Mouse (Mus musculus): ENCODE results near the gene Gm17660.

The Gm17660 gene

DNA sequence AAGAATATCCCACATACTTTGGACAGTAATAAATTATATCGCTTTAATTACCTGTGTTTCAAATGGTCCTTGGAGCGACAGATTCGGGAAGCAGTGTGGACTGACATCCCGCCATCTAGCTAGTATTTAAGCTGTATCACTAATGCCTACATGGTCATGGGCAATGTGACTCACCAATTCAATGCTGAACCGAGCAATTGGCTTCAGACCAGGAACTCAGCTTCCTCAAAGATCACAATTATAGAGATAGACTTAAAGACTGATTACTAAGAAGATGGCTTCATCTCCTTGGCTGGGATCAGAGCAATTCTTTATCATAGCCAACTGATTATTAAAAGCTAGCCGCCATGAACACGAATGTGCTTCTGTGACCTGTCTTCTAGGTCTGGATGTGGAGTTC lies at the start of gene Gm17660:
Gm17660 (minus strand) TSS at position 101 of the 400 bp plus-strand sequence.
- no peak for DNase-seq

DNA sequence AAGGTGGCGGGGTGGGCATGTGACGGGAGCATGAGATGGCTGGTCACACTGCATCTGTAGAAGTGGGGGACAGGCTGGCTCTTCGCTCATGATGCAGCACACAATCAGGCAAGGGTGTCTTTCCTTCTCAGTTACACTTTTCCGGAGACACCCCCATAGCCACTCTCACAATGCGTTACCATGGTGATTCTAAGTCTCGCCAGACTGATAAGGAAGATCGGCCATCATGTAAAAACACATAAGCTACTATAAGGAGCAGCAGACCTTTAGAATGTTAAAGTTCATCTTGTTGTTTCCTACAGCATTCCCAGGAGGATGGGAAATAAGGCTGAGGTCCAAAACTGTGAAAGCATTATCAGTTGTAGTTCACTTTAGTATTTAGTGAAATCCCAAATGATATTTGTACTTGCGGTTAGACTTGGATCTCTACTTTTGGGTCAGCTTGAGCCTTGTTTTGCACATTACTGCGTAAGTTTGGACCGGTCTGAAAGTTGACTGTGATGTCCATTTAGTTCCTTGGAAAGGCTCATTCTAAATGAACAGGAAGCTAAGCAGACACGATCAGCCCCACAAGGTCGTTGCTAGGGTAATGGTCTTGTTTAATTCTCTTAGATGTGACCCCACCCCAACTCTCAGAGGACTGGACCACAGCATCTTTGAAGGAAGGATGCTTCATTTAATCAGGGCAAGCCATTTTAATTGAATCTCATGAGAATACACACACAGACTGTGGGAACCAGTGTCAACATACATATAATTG lies 49.3 kb upstream of the Gm17660 start:
- DNase-seq: no peak

DNA sequence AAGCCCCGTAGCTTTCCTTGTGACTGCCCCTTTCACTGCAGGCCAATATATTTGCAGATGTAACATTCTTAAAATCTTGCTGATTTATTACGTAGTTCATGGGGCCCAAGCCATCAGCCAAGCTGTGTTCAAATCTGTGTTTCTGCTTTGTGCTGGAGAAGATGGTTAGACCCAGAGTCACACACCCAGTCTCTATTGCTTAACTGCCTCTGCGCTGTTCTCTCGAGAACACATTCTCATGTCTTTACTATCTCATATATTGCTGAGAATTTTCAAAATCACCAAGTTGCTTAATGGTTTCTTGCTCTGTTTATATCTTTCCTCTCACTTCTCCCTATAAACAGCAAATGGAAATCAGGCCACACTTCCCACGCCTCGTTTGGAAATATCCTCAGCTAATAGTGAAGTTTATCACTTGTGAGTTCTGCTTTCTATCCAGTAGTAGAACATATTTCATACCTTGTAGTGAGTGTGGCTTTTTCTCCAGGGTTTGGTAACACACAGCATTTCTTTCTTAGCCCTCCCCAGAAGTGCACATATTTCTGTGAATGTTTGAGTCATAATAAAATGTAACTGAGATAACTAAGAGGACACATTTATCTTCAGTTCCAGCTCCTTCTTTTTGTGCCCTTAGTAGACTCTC lies 46.7 kb upstream of the Gm17660 start:
- no peak for DNase-seq

DNA sequence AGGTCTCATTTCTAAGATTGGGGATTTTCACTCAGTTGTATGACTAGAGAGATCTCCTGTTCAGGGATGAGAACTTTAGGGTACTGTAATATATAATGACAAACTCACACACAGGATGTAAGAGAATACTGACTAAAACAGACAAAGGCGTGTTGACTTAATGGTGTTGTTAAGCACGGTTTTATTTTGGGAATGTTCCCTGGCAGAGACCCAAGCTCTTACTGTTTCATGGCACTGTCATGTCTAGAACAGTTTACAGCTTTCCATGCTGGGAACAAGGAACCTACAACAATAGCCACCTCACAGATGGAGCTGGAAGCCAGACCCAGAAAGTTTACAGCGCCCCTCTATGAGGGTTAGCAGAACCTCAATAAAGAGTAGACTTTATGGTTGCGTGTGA lies 38.5 kb upstream of the Gm17660 start:
- peak; percentile 57 to 59 for DNase-seq

DNA sequence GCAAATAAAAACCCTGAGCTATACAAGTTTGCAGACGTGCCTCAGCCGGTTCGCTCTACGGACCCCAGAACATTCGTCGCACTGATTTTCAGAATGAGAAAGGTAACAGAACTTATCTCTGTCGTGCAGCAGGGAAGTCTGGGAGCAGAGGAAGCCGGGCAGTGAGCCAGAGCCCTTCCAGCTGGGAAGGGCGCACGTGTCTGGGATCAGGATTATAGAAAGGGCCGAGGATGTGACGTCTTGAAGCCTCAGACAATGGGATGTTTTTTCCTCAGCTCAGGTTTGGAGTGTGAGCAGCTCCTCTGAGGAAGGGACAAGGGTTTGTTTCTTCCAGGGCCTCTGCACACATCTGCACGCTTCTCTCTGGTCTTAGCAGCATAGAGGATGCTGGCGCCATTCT lies 37.7 kb upstream of the Gm17660 start:
- DNase-seq: peak; percentile 82 to 83

DNA sequence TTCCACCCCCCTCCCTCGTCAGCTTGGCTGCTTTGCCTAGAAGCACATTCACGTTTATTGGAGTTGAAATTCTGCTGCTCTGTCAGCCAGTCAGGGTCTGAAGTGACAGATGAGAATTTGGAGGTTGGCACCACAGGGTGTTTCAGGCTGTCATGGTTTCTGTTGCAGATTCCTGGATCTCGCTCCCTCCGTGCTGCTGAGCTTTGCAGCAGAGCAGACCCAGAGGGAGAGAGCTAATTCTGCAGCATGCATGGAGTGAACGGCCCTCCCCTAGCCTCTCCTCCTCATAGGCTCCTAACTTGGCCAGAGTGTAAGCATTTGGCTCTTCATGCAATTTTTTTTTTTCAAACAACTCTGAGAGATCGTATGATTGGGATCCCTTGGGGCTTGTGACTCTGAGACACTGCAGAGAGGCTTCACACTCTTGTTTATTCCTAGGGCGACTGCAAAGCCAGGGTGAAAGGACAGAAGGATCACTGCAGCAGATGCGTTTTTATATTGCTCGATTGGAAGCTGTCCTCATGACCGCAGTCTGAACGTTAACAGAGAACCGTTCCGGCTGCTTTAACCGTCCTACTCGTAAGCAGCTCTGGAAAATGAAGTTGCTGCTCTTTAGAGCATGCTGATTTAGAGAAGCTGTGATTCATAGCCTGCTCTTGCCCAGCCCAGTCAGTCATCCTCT lies 36.2 kb upstream of the Gm17660 start, which contains the start of gene Sparcl1:
Sparcl1 (minus strand) TSS at position 243 of the 682 bp plus-strand sequence.
- peak; percentile 72 to 77 for DNase-seq

DNA sequence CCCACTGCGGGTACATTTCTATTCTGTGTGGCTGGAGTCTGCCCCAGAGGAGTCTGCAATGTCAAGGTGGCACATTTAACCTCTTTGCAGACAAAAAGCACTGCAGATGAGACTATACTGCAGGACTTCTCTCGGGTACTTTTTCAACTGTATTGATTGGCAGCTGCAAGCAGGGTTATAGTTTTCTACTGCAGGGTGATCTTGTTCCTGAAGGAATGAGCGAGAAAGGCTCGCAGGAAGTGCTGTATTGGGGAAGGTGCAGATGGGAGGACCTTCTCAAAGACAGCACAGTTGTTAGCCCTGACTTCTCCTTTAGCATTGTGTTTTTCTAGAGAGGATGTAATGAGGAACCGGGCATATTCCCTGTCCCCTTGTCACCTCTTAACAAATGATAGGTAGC lies 35.1 kb upstream of the Gm17660 start:
- no peak for DNase-seq

DNA sequence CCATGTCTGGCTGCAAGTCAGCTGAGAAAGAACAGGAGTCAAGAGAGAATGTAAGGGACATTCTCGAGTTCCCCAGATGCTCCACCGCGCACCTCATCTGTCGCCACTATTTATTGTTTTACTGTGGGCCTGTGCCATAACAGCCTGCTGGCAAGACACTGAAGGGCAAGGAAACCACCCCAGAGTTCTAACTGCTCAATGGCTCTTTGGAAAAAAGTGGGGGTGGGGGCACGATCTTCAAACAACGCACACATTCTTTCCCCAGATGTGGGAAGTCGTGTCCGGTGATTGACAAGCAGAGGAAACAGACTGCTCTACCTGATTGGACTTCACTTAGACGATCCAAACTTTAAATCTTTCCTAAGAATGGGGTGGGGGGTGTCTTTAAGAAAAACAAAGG lies 34.6 kb upstream of the Gm17660 start:
- DNase-seq: peak in 1 of 2 experiments; percentile 23

DNA sequence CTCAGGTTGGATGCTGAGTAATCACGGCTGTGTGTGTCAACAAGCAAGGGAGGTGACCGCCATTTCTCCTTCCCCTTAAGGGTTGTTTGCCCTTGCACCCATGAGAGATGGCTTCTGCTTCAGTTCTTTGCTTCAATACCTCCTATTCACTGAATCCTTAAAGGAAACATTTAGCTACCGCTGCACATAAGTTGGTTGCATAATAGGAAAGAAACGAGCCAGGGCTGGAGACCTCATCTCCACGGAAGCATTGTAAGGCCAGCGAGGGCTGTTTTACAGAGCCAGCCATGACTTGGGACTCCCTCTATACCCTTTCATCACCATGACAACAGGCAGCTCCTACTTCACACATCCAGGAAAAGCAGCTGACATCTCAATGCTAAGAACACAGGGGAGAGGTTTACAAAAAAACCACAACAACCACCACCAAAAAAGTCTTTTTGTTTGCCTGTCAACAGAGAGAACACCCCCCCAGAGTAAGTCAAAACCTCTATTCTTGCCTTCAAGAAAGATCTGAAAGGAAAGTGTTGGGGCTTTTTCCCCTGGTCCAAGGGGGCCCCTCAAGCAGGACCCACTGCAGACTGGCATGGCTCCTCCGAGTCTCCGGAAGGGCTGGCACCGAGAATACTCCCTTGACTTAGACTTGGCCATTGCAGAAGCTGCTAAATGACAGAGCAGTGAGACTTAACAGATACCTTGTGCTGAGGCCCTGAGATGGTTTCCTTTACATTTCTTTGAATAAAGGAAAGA lies 32.9 kb upstream of the Gm17660 start:
- DNase-seq: peak; percentile 44 to 49

DNA sequence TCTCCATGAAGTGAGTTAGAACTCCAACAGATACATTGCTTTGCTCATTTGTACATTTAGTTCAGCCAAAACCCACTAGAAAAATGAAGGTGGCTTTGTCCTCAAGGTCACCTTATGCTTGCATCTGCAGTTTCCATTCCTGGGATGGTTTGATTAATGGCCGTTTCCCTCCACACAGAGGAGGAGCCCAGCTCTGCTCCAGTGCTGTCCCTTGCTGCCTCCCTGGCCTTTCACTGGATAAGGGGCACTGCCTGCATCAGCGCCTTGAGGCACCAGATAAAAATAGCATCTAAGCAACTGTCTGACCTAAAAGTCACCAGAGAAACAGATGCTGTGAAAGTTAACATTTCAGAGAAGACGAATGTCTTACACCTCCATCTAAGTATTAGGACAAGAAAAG lies 32.1 kb upstream of the Gm17660 start:
- peak; percentile 12 to 23 for DNase-seq

DNA sequence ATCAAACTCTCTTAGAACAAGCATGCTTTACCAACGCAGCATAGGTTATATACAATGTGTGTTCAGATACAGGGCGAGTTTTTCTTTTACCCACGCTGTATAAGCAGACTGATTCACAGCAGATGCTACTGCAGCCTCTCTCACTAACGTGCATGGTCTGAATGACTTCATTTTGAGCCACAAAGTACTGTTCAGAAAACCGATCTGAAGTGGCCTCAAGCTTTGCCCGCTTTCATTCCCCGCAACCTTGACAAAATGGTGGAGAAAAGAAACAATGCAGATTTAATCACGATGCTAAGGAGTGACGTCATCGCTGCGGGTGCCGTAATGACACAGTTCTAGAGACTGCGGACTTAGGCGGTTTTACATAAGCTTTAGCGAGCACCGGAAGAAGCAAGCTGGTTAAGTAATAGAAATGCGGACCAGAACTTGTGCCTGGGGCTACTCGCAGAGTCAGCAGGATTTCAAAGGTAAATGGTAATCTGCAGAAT lies 31.5 kb upstream of the Gm17660 start:
- DNase-seq: peak; percentile 54 to 65

DNA sequence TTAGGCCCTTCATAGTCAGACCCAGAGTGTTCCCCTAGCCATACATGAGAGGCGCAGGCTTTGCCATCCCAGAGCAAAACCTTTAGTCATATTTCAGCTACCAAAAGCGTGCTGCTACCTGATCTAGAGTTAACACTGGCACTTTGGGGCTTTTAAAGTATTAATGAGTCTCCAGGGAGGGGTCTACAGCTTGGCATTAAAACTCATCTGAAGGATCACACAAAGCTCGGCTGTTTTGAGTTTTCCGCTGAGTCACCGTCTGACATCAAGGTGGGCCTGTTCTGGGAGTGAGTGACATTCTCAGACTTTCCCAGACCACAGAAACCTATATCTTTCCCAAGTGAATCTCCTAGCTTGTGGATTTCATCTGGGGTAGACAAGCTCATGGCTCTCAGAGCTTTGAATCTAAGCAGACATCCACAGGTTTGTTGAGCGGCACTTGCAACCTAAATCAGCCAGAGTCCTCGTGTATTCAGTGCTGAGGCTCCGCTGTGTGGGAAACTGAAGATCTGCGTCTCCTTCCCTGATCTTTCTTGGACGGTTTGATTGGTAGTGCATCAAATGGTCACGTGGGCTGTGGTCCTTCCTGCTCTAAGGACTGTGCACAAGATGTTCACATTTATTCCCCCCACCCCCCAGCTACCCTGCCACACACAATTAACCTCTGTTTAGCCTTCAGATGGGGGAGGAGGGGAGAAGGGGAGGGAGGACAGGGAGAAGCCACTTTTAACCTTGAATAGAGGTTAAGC lies 30.9 kb upstream of the Gm17660 start:
- DNase-seq: peak; percentile 50 to 51

DNA sequence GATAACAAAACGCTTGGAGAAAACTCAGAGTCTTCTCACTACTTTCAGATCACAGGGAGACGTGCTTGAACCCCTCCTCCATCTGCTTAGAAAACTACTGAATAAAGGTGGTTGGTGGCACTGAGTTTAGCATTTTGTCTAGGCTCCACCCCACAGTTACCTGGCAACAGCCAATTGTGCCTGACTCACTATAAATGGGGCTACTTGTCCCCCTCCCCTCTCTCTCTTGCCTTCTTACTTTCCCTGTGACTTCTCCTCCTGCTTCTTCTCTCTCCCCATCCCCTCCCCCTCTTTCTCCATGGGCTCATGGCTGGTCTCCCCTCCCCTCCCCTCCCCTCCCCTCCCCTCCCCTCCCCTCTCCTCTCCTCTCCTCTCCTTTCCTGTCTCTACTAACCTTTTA lies 26.7 kb upstream of the Gm17660 start:
- no peak for DNase-seq

DNA sequence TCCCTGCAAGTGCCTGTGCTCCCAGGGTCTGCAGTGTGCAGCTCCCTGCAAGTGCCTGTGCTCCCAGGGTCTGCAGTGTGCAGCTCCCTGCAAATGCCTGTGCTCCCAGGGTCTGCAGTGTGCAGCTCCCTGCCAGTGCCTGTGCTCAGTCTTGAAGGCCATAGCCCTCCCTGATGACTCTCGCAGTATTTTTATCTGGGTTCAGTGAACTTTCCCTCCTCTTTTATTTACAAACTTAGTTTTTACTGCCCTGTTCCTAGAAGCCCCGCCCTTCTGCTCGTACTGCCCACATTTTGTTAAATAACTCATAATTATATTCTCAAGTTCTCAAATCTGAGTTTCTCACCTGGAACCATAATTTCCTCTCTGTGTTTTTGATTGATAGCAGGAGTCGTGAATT lies 25.8 kb upstream of the Gm17660 start:
- no peak for DNase-seq

DNA sequence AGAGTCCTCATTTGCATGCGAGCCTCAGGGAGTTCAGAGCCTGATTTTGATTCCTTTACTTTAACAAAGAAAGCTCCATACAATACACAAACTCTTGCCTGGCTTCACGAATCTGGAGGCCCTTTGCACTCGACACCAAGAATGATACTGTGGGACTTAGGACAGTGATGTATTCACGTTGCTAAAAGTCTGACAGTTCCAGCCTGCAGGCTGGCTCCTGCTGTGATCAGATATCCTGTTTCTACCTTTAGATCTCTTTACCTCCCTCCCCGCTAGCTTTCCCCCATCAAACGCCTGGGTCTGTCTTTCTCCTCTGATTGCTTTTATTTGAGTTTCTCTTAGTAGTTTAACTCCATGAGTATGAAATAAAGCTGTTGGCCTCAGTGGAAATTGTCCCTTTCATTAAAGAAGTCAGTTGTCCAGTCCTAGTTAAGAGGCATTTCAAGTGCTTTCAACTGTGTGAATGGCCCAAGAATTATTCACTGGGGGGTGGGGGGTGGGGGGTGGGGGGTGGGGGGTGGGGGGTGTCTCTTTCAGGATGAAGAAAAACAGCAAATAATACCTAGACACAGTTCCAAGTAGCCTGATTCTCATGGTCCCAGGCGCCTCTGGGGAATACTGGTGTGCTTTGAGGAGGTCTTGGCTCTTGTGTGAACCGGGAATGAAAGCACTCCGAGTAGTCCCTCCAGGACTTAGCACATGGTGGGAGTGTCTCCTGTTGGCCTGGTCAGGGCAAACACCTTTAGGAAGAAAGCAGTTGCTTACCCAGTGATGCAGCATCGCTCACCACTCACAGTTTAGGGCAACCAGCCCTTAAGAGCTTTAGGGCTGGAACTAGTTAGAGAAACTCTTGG lies 24.5 kb upstream of the Gm17660 start:
- peak in 1 of 2 experiments; percentile 22 for DNase-seq

DNA sequence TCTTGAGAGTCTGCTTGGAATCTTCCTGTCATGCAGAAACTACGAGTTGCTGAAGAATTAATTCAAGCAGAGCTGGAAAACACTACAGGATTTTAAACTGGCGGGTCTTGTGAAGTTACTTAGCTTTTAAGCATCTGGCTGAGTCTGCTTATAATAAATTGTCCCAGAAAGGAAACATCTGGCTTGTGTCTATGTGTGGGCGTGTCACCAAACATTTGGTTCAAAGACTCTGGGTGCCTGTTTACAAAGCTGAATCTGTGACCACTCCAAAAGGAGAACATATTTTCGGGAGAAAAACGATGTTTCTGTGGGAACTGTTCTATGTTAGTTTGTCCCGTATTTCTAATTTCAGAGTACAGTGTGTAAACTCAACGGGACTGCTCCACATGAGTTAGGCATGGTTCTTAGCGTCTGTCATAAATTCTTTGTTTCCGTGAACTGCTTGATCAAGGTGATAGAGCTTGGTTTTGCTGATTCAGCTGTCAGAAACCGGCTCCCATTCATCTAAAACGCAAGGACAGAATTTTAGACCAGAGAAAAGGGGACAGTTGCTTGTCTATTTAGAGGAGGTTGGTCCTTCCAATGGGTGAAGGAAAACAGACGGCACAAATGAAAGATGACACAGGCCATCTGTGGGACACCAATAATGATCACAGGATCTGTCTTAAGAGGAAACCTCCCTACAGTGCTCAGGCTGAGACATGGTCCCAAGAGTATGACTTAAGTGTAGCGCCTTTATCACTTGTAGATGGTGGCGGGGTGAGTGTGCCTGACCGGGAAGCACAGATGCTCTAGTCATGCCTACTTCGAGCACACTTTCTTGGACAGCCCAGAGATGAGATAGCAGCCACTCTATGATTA lies 18.9 kb upstream of the Gm17660 start:
- DNase-seq: no peak

DNA sequence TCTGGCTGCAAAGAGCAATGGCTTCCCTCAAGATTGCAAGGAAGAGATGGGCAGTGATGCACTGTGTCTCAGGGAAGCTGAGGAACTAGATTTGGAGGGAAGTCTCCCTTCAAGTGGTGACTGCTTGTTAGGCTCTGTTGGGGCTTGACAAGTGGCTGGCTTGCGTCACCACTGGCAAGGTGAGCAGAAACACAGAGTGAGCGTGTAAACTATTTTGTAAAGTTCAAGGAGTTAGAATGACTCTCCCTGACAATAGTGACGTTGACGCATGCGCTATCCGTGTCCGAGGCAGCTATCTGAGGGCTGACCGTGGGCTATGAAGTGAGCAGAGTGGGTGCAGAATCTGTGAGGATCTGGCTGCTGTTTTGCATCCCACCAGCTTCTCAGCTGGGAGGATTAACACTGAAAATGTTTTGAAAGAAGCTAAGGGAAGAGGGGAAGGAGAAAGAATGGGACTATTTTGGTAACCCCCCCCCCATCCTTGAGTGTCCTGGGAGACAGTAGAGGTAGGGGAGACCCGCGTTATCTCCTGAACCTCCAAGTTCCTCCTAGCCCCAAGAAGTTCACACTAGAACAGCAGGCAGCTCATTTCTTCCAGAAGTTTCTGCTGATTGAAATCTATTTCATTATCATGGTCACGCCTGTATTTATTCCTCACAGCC lies 18.1 kb upstream of the Gm17660 start:
- no peak for DNase-seq

DNA sequence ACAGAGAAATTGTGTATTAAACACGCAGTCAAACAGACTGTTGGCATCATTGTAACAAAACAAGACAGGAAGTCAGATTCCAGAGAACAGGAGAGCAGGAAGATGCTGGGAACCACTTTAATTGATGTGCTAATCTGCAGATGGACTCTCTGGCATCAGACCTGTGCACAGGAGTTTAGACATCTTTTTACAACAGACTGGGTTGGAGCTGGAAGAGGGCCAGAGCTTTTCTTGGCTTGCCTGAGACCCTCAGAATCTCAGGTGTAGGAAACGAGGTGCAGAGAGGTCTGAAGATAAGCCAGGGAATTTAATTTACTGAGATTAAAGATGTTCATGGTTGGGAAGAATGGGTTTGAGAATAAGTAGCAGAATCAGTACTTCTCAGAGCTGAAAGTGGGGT lies 12.3 kb upstream of the Gm17660 start:
- DNase-seq: peak; percentile 54 to 60

DNA sequence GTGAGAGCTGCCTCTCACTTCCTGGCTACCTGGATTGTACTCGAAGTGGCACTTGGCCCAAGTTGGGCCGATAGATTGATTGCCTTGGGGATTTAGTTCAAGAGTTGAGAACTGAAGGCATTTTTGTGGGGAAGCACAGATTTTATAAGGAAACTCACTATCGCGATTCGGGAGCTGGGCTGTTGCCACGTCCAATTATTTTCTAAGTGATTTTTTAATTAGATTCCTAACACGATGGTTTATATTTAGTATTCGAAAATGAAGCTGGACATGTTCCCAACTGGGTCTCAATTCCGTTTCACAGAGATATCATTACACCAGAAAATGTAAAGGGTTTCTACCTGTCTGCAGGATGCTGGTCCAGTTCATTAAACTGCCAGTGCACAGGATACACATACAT lies 8.0 kb upstream of the Gm17660 start:
- DNase-seq: no peak

DNA sequence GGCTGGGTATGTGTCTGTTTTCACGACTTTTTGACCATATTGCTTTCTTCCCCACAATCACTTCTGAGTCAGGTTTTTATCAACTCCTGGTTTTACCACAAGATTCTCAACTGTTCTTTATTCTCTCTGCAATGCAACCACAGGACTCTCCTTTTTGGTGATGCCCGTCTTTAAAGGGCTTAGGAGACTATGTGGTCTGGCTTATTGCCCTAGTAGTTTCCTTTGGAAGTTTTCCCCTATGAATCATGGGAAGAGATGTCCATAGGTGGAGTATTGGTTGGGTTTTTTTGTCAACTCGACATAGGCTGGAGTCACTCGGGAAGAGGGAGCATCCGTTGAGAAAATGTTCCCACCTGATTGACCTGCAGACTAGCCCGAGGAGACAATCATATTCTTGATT lies 3.3 kb upstream of the Gm17660 start:
- DNase-seq: no peak

All from cerebellum, postnatal 10 days (tissue).